Mouse (Mus musculus) 3134 (cell line): ENCODE data around the gene Stat3.
A peak's percentile ranks its signal among the peaks of the same experiment; 100 is the strongest.

Experiments
- DNase-seq: peaks from one replicate; pipeline ENCODE4 v3.0.0-alpha.2; 2011; ENCODE audit warnings: low spot score; ENCODE audit not compliant: insufficient read length; ENCODE audit errors: extremely low read depth

Stat3 gene

DNA sequence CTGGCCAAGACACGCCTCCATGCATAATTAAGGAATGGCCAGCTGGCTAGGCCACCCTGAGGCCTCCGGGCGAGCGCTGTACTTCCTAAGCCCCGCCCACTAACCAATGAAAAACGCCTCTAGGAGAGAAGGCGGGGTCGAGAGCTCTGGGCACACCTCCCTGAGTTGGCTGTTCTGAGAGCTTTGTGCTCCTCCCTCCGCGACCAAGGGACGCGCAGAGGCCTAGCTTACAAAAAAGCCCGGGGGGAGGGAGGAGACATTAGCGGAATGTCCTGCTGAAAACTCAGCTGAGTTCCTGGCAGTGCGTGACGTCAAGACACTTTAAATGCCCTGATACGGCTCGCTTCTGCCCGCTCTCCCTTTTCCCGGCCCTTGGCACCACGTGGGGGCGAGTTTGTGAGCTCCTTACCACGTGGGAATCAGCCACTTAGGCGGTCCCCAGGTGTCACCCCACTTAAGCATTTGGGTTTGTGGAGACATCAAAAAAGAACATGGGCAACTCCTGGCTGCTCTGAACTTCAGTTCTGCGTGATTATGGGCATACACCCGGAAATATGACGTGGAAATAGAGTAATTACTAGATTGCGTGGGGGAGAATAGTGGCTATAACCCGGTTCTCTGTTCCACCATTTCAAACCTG lies at the start of gene Stat3:
Gene Stat3 (minus strand): TSS at position 29 of the 640 bp plus-strand sequence.
- DNase-seq = peak; percentile 97

DNA sequence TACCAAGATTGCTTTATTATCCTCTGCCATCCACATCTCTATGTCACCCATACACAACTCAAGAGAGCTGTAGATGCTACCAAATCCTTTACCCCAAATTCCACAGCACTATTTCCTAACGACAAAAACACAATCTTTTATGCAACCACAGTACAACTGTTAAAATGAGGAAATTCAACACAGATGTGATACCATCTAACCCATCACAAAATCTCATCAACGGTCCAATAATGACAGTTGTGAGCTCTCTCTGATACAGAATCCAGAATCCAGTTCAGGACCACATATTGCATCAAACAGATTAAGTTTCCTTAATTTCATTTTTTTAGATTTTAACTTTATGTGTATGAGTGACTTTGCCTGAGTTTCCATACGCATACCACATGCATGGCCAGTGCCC lies 49.3 kb upstream of the Stat3 start:
- DNase-seq = no peak

DNA sequence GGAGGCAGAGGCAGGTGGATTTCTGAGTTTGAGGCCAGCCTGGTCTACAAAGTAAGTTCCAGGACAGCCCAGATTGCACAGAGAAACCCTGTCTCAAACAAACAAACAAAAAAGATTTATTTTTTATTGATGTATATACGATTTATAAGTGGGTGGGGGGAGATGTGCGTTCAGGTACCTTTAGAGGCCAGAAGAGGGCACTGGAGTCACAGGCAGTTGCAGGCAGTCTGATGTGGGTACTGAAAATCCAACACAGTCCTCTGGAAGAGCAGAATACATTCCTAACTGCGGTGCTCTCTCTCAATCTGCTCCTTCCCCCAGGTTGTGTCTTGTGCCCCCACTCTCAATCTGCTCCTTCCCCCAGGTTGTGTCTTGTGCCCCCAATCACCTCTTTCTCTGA lies 46.3 kb upstream of the Stat3 start:
- DNase-seq = no peak

DNA sequence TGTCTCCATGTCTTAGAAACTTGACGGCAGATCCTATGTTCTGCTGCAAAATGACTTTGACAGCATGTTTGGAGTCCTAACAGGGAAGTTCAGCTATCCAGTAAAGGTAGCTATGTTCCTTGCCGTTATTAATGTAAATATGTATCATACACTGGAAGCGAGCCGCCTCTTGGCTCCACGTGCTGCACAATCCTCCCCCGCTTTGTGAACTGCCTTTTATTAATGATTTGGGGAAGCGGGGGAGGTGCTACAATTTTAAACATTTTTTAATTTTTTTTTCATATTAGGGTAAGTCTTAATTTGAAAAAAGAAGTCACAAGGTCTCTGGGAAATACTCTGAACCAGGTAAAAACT lies 44.4 kb upstream of the Stat3 start:
- no peak for DNase-seq

DNA sequence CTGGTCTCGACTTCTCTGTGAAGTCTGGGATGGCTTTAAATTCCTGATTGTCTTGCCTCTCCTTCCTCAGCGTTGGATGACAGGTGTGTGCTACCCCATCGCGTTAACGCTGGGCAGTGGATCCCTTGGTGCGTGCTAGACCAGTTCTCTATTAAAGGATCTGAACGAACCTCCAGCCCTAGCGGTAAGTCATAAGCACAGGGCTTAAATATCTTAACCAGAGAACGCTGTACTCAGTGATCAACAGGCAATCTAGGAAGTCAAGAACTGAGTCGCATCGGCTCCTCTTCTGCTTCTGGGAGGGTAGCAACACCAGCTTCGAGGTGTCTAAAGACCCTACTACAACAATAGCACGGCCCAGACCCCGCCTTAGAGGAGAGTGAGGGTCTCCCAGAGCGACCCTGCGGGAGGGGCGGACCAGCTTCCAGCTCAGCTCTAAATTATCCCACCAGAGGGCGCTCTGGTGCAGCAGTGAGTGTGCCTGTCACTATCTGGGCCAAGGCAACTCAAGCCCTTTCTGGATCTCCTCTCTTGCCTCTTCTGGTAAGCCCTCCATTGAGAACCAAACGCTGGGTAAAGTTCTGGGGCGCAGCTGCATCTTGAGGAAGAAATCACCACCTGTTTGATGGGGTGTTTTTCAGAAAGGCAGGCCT lies 43.9 kb upstream of the Stat3 start:
- peak; percentile 62 for DNase-seq

DNA sequence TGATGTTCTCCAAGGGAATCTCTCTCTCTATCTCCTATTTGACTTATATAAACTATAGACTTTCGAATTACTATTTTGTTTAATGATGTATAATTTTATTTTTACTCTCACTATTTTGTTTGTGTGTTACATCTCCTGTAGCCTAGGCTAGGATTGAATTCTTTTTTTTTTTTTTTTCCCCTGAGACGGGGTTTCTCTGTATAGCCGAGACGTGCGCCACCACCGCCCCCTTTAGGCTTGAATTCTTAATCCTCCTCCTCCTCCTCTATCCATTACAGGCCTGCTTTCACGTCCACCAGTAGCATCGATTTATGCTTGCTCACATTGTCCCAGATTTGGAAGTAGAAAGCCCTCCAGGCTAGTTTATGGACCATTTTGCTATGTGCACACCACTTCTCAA lies 42.7 kb upstream of the Stat3 start:
- no peak for DNase-seq

DNA sequence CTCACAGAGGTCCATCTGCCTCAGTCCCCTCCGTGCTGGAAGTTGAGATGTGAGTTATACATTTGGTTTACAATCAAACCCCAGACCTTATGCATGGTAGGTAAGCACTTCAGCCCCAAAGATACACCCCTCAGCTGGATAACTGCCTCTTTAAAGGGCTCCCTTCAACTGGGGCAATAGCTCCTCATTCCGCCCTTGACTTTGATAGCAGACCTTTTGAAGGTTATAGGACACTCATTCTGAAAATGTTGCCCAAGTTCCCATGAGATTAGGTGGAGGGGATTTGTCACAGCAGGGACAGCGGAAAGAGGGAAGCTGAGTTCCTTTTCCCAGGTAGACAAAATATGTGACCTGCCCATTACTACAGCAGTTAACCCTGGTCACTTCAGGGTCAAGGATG lies 41.9 kb upstream of the Stat3 start:
- no peak for DNase-seq

DNA sequence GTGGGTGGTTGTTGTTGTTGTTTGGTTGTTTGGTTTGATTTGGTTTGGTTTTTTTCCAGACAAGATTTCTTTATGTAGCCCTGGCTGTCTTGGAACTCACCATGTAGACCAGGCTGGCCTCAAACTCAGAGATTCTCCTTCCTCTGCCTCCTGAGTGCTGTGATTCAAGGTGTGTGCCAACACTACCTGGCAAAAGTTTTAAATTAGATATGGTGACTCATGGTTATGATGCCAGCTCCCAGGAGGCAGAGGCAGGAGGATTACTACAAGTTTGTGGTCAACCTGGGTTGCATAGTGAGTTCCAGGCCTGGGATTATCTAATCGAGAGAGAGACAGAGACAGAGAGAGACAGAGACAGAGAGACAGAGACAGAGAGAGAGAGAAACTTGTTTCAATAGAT lies 41.1 kb upstream of the Stat3 start:
- no peak for DNase-seq

DNA sequence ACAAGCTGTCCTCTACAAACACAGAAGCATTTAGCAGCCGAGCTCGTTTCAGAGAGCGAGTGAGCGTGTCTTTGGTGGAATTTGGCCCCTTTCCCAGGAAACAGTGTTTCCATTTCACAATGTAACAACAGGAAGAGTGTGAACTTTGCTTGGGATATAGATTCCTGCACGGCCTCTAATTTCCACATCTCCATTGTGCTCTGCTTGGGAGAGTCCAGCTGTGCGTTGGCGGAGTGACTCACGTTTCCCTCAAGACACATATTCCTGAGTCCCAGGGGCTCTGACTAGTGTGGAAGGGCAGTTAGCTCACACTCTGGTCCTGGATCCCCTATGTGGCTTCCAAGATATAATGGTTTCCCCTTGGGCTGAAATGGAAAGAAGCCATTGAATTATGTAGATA lies 40.5 kb upstream of the Stat3 start:
- DNase-seq = peak; percentile 58

DNA sequence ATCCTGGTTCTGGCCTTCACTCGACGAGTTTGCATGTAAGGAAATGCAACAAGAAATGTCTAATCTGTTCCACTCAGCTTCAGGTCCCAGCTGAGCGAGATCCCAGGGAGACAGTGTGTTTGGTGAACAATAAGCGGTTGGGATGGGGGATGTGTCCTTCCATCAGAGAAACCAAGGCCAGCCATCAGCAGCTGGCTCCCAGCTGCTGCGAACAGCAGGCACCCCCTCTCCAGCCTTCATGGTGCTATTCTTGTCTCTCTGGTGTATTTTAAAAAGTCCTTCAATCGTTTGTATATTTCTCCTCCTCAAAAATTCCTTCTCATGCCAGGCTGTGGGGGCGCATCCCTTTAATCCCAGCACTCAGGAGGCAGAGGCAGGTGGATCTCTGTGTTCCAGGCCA lies 35.9 kb upstream of the Stat3 start:
- no peak for DNase-seq

DNA sequence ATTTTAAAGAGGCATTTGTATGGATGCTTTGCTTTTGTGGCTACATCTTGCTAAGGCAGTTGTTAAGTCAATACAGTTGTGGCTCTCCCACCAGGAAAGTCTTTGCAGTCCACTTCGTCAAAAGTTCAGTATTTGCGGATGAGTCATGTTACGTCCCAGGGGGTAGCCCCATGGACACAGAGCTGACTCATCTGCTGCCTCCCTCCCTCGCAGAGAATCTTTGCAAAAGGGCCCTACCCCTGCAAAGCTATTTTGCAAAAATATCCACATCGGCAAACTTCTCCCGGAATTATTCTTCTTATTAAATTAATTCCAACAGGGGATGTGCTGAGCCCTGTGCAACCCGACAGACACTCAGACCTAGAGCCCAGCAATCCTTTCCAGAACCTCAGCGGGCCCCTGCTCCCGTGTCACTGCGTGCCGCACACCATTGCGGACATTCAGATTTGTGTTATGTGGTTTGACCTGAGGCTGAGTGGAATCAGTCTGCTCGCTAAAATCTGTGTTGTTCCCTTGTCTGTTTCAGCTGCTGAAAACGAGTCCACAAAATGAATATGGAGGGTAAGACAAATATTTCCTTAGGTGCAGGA lies 35.1 kb upstream of the Stat3 start:
- DNase-seq = peak; percentile 68

DNA sequence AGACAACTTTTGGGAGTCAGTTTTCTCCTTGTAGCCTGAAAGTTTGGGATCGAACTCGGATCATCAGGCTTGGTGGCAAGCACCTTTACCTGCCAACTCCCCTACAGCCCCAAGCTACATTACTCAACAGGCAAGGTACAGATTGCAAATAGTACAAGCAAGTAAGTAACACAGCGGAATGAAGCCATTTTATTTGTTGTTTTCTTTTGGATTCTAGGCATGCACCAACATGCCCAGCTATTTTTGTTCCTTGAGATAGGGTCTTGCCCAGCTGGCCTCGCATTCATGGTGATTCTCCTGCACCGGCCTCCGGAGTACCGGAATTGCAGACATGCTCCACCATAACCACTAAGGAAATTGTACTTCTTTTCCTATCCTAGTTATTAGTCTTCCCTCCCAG lies 33.9 kb upstream of the Stat3 start:
- DNase-seq = no peak

DNA sequence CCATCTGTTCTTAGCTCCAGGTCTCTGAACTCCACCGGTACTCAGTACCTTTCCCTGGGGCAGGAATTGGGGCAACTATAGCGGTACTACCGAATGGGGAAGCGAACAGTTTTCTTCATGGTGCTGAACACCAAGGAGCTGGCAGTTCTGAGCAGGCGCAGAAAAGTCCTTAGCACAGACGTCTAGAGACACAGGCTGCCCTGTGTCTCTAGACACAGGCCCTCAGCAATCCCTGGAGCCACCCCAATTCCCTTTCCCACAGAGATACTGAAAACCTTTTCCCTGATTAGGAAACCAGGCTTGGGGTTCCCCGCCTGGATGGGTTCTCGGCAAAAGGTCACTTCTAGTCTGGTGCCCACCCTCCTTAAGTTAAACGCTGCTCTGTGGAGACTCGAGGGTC lies 32.1 kb upstream of the Stat3 start:
- DNase-seq = no peak

DNA sequence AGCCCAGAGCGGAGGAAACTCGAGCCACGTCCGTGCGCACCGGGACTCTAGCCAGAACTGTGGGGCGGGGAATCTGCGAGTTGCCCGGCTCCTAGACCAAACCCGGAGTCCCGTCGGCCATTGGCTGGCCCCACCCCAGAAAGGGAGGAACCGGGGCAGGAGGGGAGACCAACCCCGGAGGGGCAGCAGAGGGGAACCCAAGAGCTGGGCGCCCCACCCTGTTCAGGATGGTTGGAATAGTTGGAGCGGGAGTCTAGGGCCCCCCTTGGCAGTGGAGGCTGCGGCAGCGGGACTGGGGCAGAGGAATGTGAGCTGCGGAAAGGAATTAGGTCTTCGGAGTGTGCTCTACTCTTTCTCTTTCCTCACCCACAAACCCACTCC lies 31.2 kb upstream of the Stat3 start, which contains the start of gene Cavin1:
Gene Cavin1 (minus strand): TSS at position 331 of the 381 bp plus-strand sequence.
- DNase-seq = peak; percentile 99

DNA sequence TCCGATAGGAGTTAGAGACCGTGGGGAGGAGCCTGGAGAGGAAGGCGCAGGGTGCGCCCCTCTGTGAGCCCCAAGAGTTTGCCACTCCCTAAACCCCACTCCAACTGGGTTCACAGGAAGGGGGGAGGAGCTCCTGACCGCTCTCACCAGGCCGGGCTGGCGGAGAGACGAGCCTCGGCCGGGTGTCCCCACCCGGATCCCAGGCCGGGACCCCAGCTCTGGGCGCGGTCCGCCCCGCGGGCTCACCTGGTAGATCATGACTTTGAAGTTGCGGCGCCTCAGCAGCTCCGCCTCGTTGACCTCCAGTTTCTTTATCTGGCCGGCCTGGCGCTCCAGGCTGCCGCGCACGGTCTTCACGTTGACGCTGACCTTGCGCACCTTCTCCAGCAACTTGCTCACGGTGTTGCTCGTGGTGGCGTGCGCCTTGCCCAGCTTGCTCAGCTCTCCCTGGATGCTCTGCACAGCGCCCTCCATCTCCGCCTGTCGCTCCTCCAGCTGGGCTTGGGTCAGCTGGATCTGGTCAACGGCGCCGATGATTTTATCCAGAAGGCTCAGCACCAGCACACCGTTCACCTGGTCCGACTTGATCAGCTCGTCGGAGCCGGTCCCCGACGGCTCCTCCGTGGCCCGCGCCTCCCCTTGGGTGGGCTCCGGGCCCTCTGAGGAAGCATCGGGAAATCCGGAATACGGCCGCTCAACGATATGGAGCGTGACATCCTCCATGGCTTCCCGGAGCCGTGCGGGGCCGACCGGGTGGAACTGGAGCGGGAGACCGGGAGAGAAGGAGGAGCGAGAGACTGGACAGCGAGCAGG lies 30.6 kb upstream of the Stat3 start:
- peak; percentile 85 for DNase-seq

DNA sequence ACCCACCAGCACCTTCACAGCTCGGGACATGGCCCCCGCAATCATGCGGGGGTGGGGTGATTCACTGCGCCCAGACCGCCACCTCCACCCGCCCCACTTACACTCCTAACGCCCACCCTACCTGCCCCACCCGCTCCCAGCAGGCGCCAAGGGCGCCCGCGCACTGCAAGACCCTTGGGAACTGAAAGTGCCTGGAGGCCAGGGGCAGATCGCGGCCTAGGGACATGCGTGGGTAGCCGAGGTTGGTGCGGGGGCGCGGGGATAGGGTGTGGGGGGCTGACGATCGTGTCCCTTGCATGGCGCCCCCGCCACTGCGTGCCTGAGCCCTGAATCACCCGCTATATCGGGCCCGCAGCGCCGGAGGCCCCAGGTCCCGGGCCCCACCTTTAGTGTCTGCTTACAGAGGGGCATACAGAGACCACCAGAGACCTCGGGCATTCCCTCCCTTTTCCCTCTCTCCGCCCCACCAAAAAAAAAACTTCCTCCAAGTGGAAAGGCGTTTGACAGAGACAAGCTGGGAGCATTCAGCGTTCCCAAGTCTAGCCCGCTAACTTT lies 29.9 kb upstream of the Stat3 start:
- DNase-seq = no peak

DNA sequence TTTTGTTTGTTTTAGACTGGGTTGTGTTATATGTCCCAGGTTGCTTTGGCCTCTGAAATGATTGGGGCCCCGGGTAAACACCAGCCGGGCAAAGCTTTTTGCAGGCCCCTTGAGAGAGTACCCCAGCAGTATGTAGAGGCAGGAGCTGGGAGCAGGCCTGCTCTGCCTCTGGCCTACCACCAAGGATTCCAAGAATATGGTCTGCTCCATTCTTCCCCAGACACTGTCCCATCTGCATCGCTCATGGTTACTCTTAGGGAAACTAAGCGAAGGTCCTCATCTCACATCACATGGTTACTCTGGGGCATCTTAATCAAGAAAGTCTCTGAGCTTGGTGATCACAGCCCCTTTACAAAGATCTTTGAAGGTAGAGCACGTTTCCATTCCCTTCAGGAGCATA lies 29.2 kb upstream of the Stat3 start:
- DNase-seq = no peak

DNA sequence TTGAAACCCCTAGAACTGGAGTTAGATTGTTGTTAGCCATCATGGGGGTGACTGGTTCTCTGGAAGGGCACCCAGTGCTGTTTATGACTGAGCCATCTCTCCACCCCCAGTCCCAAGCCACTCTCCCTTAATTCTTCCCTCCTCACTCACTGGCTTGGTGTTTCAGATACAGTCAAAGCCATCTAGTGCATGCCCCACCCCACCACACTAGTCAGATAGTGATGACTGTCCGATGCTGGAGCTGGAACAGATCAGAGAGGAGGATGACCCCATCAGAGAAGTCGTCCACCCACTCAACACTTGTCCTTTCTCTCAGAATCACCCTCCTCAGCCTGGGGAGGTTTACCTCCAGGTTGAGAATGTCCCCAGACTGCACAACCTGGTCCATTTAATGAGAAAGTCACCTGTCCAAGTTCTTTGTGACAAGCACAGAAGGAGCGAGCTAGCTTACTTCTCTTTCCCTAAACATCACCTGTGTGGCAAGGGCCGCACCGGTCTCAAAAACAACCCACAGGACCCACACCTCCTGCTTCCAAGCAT lies 28.6 kb upstream of the Stat3 start:
- DNase-seq = no peak

DNA sequence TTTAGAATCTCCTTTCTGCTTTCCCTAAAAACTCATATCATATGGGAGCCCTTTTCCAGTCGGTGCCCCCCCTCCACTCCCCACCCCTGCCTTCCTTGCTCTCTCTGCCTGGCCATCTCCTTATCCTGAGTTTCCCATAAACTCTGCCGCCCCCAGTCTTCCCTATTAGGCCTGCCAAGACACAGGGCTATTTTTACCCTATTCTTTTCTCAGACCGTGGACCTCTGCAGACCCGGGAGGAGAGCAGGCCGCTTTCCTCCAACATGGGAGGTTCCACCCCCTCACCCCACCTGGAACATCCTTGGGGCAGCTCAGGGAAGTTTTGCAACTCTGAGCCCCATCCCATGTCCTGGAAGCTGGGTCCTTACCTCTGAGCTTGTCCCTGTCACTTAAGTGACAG lies 28.0 kb upstream of the Stat3 start:
- no peak for DNase-seq

DNA sequence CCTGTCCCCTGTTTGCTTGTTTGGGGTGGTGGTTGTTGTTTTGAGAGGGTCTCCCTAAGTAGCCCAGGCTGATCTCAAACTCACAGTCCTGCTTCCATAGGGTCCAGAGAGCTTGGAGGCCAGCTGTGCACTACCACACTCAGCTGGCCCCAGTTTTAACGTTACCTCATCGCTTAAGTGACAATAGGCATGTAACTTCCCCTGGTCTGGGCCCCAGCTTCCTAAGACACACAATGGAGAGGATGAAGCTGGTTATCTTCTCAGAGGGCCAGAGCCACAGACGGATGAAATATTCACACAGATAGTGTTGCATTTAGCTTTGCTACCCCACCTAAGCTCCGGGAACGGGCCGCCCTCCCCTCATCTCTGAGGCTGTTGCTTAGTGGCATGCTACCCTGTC lies 26.4 kb upstream of the Stat3 start:
- DNase-seq = no peak

DNA sequence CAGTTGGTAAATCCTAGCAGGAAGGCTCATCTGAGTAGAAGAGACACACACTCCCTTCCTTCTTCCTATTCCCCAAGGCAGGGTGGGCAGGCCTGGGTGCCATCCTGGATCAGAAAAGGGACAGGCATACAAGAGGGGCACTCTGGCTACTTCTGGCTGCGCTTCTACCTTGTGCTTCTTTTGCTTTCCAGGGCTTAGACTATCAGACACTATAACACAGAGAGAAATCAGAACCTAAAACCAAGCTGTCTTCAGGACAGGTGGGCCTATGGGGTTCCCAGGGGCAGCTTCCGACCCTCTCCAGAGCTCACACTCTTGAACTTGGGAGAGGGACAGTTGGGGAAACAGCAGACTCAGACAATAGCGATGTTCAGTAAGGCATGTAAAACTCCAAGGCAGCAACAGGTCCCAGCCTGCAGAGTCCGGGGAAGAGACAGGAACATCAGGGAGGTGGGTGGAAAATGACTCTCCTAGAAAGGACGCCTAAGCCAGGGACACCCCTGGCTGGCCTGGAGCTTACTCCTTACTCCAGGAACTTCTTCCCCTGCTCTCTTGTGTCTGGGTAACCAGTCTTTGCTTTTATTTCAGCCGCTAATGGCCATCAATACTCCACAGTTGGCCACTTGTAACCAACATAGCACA lies 25.7 kb upstream of the Stat3 start:
- no peak for DNase-seq
